Mouse (Mus musculus): ENCODE measurements at regions not wholly inside any gene's neighbourhood (a gene's known extent, or its start where the extent isn't known, plus 50 kb on each side); places are given as distances from the start of the nearest gene placed in this dataset.

DNA sequence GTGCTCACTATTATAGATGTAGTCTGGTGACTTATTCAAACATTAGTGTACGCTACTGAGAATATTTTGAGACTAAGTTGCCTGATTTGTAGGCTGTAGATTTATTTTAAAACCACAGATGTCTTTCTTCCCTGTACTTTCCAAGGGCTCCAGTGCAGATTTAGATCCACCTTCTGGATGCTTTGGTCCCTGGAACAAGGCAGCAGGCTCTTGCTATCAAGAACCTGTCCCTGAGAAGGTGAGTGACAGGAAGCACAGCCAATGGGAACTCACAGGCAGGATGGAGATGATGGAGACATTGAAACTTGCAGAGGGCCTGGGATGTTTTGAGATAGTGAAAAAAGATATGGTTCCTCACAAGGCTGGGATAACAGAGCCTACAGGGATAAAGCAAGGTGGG, 70.0 kb upstream of the Sox4 start:
- no peak for TF ChIP-seq POLR2A (IDR thresholded peaks at IDR 0.05; ENCODE audit: borderline replicate concordance, insufficient read depth, low read length)
- no peak for TF ChIP-seq CTCF (IDR thresholded peaks at IDR 0.05; ENCODE audit: borderline replicate concordance, insufficient read depth, low read depth, low read length)
